Mouse (Mus musculus): ENCODE measurements at regions not wholly inside any gene's neighbourhood (a gene's known extent, or its start where the extent isn't known, plus 50 kb on each side); places are given as distances from the start of the nearest gene placed in this dataset.

DNA sequence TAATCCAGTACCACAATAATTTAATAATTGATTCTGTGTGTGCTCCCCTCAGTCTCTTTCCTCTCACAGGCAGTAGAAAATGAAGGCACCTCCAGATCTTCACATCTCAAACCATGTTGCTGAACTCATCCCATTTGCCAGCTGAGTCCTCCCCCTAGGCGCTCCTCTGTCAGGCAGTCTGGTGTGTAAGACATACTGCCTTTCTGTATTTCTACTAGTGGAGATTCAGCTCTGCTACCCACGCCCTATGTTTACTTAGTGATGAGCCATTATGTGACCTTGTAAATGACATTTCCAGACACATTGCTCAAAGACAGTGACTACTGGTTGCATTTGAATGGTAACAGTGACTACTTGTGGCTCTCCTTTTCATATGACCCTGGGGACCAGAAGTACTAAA is 387.9 kb downstream of the Serpinb8 start:
- TF ChIP-seq POLR2A (IDR thresholded peaks at IDR 0.05; ENCODE audit: borderline replicate concordance, low read depth, low read length) (no peak), CTCF (IDR thresholded peaks at IDR 0.05; ENCODE audit: low read depth, low read length) (no peak)

Data from bone marrow macrophage, adult 2 months (primary cell).